ENCODE assay signal across 9 mouse cellular contexts in the genomic region with DNA sequence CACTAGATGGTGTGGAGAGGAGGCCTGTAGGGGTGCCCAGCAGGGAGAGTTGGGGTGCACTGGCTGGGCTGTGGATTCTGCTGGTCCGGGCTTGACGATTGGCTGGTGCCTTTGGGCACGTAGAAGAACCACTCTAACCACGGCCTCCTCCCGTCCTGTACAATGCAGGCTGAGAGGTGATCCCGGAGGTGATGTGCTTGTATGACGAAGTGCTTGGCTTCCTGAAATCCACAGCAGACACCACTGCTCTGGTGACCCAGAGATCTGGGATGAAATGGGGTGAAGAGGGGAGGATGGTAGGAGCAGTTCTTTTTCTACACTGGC. TPM values are rescaled to one million over a fixed set of nuclear protein-coding genes. Genes with fewer than 3 reads are reported as not detected.
DNase-seq lines count a peak whose midpoint lies in the region; ATAC-seq and TF ChIP-seq lines count a peak whose summit lies in the region.
"Had no signal": no experiment of that assay in that cellular context is flagged by ENCODE, and none has a peak within 500 bp of the region (broad histone marks: within the 10 kb centered on the region; RNA-seq: fewer than 3 reads in every experiment).

No protein-coding gene starts in this region.

- peaks cover 21% of the 10 kb centered on the region for H3K4me1 ChIP-seq in forebrain, embryonic 11.5 days (replicated peaks; ENCODE audit: control insufficient read depth, insufficient read depth, low read length)
- peaks cover 73% of the 10 kb centered on the region for H3K4me1 ChIP-seq in liver, embryonic 12.5 days

- DNase-seq in gastrocnemius, adult 2 months, result no peak
- no peak for DNase-seq in gastrocnemius, postnatal 10 days
- no peak for DNase-seq in forebrain, embryonic 11.5 days (ENCODE audit: low spot score)
- no peak for DNase-seq in ovary, postnatal 10 days (ENCODE audit: low spot score)
- no peak for DNase-seq in left cerebral cortex, adult 8-10 months (ENCODE audit: low spot score in 2 of 2)
- DNase-seq: kidney, adult 9 months had no signal

- H3K79me2 ChIP-seq in C2C12 (ENCODE audit: control insufficient read depth, insufficient read depth), result peaks cover 99% of the 10 kb centered on the region

- peak overlapping the region; percentile 28 for H3K4me3 ChIP-seq in gastrocnemius, adult 2 months
- peak overlapping the region; percentile 41 for H3K4me3 ChIP-seq in C2C12 (ENCODE audit: insufficient read depth, poor library complexity, severe bottlenecking)
- H3K4me3 ChIP-seq in forebrain, embryonic 11.5 days (ENCODE audit: low read depth, low read length), result peak overlapping the region; percentile 69
- peak overlapping the region; percentile 63; the same call in 1 of the 2 replicates for H3K4me3 ChIP-seq in liver, embryonic 12.5 days

- no peak overlapping the region for H3K27ac ChIP-seq in gastrocnemius, adult 2 months
- H3K27ac ChIP-seq in forebrain, embryonic 11.5 days (ENCODE audit: low read depth, low read length), result no peak overlapping the region; the same call in 1 of the 2 replicates
- H3K27ac ChIP-seq in liver, embryonic 12.5 days, result no peak overlapping the region

- ATAC-seq in forebrain, embryonic 11.5 days (replicated peaks; ENCODE audit: low FRiP score), result 0 out of 2 replicates have a peak, but pooled peaks have one; percentile 23
- ATAC-seq in liver, embryonic 12.5 days, result no peak
- ATAC-seq in activated CD4-positive, CD25-positive, alpha-beta regulatory T cell, adult 4 months, result no peak

- TF ChIP-seq CTCF in gastrocnemius, adult 2 months (IDR thresholded peaks at IDR 0.05), result no peak
- TF ChIP-seq CTCF in C2C12 (IDR thresholded peaks at IDR 0.05; ENCODE audit: control insufficient read depth, insufficient read depth, insufficient read length), result no peak

- H3K36me3 ChIP-seq in C2C12 (ENCODE audit: control insufficient read depth, insufficient read depth), result peaks cover 20% of the 10 kb centered on the region
- no peaks in the 10 kb centered on the region; the same call in 1 of the 2 replicates for H3K36me3 ChIP-seq in forebrain, embryonic 11.5 days (ENCODE audit: control insufficient read depth, insufficient read depth, low read length)
- H3K36me3 ChIP-seq in liver, embryonic 12.5 days, result peaks cover 32% of the 10 kb centered on the region

- intact Hi-C loops in gastrocnemius, adult 2 months (cut with DNase I), result loop anchor here (2.0 to 5.0 kb wide), 2 partner anchors 32 to 34 kb away; partner anchors contain the start of gene Rai1

- H3K9ac ChIP-seq in forebrain, embryonic 11.5 days (ENCODE audit: low read length), result peak overlapping the region; percentile 42
- no peak overlapping the region for H3K9ac ChIP-seq in liver, embryonic 12.5 days

- H3K79me3 ChIP-seq in C2C12 (ENCODE audit: low read depth), result peaks cover 40% of the 10 kb centered on the region

- H3ac ChIP-seq in C2C12 (ENCODE audit: control insufficient read depth, insufficient read length, low read depth), result peak overlapping the region; percentile 14

- no peaks in the 10 kb centered on the region for H3K9me3 ChIP-seq in forebrain, embryonic 11.5 days (ENCODE audit: control insufficient read depth, low read length)
- no peaks in the 10 kb centered on the region for H3K9me3 ChIP-seq in liver, embryonic 12.5 days (replicated peaks)

- H3K27me3 ChIP-seq in C2C12 (ENCODE audit: control insufficient read depth, insufficient read depth, insufficient read length), result no peaks in the 10 kb centered on the region
- no peaks in the 10 kb centered on the region for H3K27me3 ChIP-seq in forebrain, embryonic 11.5 days (ENCODE audit: control insufficient read depth, insufficient read depth, low read length)
- H3K27me3 ChIP-seq in liver, embryonic 12.5 days (replicated peaks), result peaks cover 28% of the 10 kb centered on the region

- H3K4me2 ChIP-seq in forebrain, embryonic 11.5 days (ENCODE audit: low read depth, low read length, severe bottlenecking), result peak overlapping the region; percentile 78
- peak overlapping the region; percentile 91 for H3K4me2 ChIP-seq in liver, embryonic 12.5 days

- WGBS in forebrain, embryonic 11.5 days, result 3% methylated on average over 7 of the region's 7 CpGs
- 59% methylated on average over 7 of the region's 7 CpGs for WGBS in liver, embryonic 12.5 days (ENCODE audit: insufficient replicate concordance)

TF ChIP-seq in C2C12, 6 proteins besides CTCF, POLR2A, EP300 and RAD21:
- no peak for TF ChIP-seq USF1 (IDR thresholded peaks at IDR 0.05; ENCODE audit: low read depth)
- TF ChIP-seq CEBPB (IDR thresholded peaks at IDR 0.05; ENCODE audit: low read depth), result no peak

RNA-seq across cellular contexts. Expression of gene Rai1, which starts 36.4 kb away (rescaled TPM):
- total RNA-seq in gastrocnemius, adult 2 months (2021), result 10 to 100 TPM; 23.8 to 27.3 TPM
- 10 to 100 TPM; 27.7 to 37.6 TPM for total RNA-seq in gastrocnemius, postnatal 10 days (2021)
- 24.9 TPM for polyA plus RNA-seq in C2C12 (2012; fragmentation: generic; extraction: Trizol)
- polyA plus RNA-seq in forebrain, embryonic 11.5 days (2014; fragmentation: Nextera tagmentation; extraction: Ambion mirVana), result 28.5 and 36.4 TPM in 2 replicates
- 11.3 and 11.6 TPM in 2 replicates for polyA plus RNA-seq in liver, embryonic 12.5 days (2016; fragmentation: Nextera tagmentation; extraction: Ambion mirVana)
- total RNA-seq in left cerebral cortex, adult 8-10 months (2022), result 10 to 100 TPM; 69.5 to 78.3 (median 71.5) TPM
- 10 to 100 TPM in 1 of 2 experiments, 1 to 10 TPM in 1; 7.6 to 11.3 TPM for polyA plus RNA-seq in activated CD4-positive, CD25-positive, alpha-beta regulatory T cell, adult 4 months (2017; shearing (Covaris generic))
